Mouse (Mus musculus) hindbrain, embryonic 14.5 days (tissue): ENCODE results near the gene Pld1. TPM values are rescaled to one million over a fixed set of nuclear protein-coding genes. Genes with fewer than 3 reads are reported as not detected.
A peak's percentile ranks its signal among the peaks of the same experiment; 100 is the strongest.

ENCODE experiments used
- ATAC-seq: fragments of 200-750 bp; cut with Nextera tagmentation; 2 replicates; pipeline ENCODE4 v1.8.0; 2017; ENCODE audit warnings: moderate number of reproducible peaks, mild to moderate bottlenecking, moderate TSS enrichment, moderate library complexity; ENCODE audit not compliant: low FRiP score
- DNase-seq: peaks from one replicate; pipeline ENCODE4 v3.0.0-alpha.2; 2015; ENCODE audit warnings: low spot score
- H3K27ac ChIP-seq: fragments of 300-500 bp; sonication (generic); 2 replicates; pipeline ENCODE4 v1.5.1; 2014; ENCODE audit warnings: mild to moderate bottlenecking, moderate library complexity
- H3K27me3 ChIP-seq: fragments of 300-500 bp; sonication (generic); 2 replicates; pipeline ENCODE4 v1.6.1; 2014; ENCODE audit warnings: mild to moderate bottlenecking, low read length, mixed read lengths; ENCODE audit not compliant: control insufficient read depth, insufficient read depth
- H3K36me3 ChIP-seq: fragments of 300-500 bp; sonication (generic); replicated peaks from 2 replicates; pipeline ENCODE4 v1.6.1; 2014; ENCODE audit not compliant: control insufficient read depth, insufficient read depth
- H3K4me1 ChIP-seq: fragments of 300-500 bp; sonication (generic); replicated peaks from 2 replicates; pipeline ENCODE4 v1.6.1; 2014; ENCODE audit warnings: antibody characterized with exemption, low read length, mixed read lengths; ENCODE audit not compliant: control insufficient read depth, insufficient read depth
- H3K4me2 ChIP-seq: fragments of 300-500 bp; sonication (generic); replicated peaks from 2 replicates; pipeline ENCODE4 v1.6.1; 2014; ENCODE audit warnings: mild to moderate bottlenecking, moderate library complexity
- H3K4me3 ChIP-seq: fragments of 300-500 bp; sonication (generic); replicated peaks from 2 replicates; pipeline ENCODE4 v1.5.1; 2014; ENCODE audit warnings: mild to moderate bottlenecking, low read length
- H3K9ac ChIP-seq: fragments of 300-500 bp; sonication (generic); 2 replicates; pipeline ENCODE4 v1.6.1; 2014
- H3K9me3 ChIP-seq: fragments of 300-500 bp; sonication (generic); 2 replicates; pipeline ENCODE4 v1.6.1; 2016; ENCODE audit warnings: low read length; ENCODE audit not compliant: control insufficient read depth
- WGBS: fragments of 180-500 bp; shearing (Covaris S2); extraction: QIAGEN DNeasy Blood & Tissue Kit; methylation state at CpG from one replicate; pipeline ENCODE4 v1.1.7; 2014; 5-methylcytosine and 5-hydroxymethylcytosine counted together
- polyA plus RNA-seq: library from polyadenylated mRNA; unstranded; fragments of >200 nt; fragmentation: Nextera tagmentation; extraction: Ambion mirVana; gene quantifications from 2 replicates; pipeline ENCODE4 v1.2.1, GENCODE M21; 2014

Gene Pld1
- polyA plus RNA-seq, 1 experiment from 2014 or later: 6.7 TPM

- Histone ChIP-seq H3K4me2 (no peak overlapping the region), H3K36me3 (no peaks in the 10 kb centered on the region), H3K27me3 (no peaks in the 10 kb centered on the region), H3K9ac (no peak overlapping the region), H3K27ac (no peak overlapping the region), H3K4me1 (no peaks in the 10 kb centered on the region), H3K4me3 (no peak overlapping the region), H3K9me3 (no peaks in the 10 kb centered on the region)
- no peak for DNase-seq
- no peak for ATAC-seq
- WGBS: 77% methylated on average over 2 of the region's 2 CpGs
Measured at GRCm38 (mm10) chr3:28084281-28084680, 145.8 kb downstream of the Pld1 start.

GRCm38 (mm10) chr3:28091296-28091695 is 152.8 kb downstream of the Pld1 start:
- no peaks in the 10 kb centered on the region for H3K27me3 ChIP-seq
- no peaks in the 10 kb centered on the region for H3K36me3 ChIP-seq
- H3K4me3 ChIP-seq: no peak overlapping the region
- DNase-seq (no peak), ATAC-seq (no peak)
- no peaks in the 10 kb centered on the region for H3K4me1 ChIP-seq
- WGBS: 34% methylated on average over 1 of the region's 1 CpGs
- no peak overlapping the region for H3K9ac ChIP-seq
- H3K27ac ChIP-seq: no peak overlapping the region
- no peaks in the 10 kb centered on the region for H3K9me3 ChIP-seq
- no peak overlapping the region for H3K4me2 ChIP-seq

- H3K36me3 ChIP-seq: no peaks in the 10 kb centered on the region
- H3K4me3 ChIP-seq: no peak overlapping the region
- H3K27ac ChIP-seq: no peak overlapping the region
- DNase-seq (no peak), ATAC-seq (no peak)
- no peak overlapping the region for H3K4me2 ChIP-seq
- H3K4me1 ChIP-seq: no peaks in the 10 kb centered on the region
- H3K9ac ChIP-seq: no peak overlapping the region
- H3K27me3 ChIP-seq: no peaks in the 10 kb centered on the region
- whole genome bisulfite sequencing: 90% methylated on average over 2 of the region's 2 CpGs
- H3K9me3 ChIP-seq: no peaks in the 10 kb centered on the region
Measured at GRCm38 (mm10) chr3:28091741-28092140, 153.2 kb downstream of the Pld1 start.

DNA sequence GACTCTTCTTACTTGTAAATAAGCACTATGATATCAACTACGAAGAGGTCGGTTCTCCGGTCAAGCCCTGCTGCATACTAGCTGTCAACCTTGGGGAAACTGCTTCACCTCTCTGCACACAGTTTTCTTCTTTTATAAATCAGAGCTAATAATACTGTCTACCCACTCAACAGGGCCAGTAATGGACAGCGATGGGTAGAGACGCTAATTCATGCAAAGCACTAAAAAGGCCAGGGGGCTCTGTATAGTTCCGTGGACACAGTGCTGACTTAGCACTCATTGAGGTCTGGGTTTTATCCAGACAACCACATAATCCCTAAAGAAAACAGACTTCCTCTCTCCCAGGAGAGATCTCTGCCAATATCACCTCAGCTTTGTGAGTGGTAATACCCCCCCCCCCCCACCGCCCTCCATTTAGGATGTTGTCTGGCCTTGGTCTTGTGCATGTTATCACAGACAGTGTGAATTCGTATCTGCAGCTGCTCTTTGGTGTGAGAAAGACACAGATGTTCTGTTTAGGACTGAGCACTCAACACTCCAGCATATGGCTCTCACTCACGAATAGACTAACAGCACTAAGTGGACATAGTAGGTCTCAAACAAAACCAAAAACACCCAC is 155.3 kb downstream of the Pld1 start:
- H3K27me3 ChIP-seq: no peaks in the 10 kb centered on the region
- H3K9me3 ChIP-seq: no peaks in the 10 kb centered on the region
- no peak overlapping the region for H3K27ac ChIP-seq
- WGBS: 82% methylated on average over 9 of the region's 9 CpGs
- DNase-seq: no peak
- no peaks in the 10 kb centered on the region for H3K4me1 ChIP-seq
- no peak overlapping the region for H3K9ac ChIP-seq
- no peak overlapping the region for H3K4me2 ChIP-seq
- H3K36me3 ChIP-seq: no peaks in the 10 kb centered on the region
- no peak for ATAC-seq
- no peak overlapping the region for H3K4me3 ChIP-seq

DNA sequence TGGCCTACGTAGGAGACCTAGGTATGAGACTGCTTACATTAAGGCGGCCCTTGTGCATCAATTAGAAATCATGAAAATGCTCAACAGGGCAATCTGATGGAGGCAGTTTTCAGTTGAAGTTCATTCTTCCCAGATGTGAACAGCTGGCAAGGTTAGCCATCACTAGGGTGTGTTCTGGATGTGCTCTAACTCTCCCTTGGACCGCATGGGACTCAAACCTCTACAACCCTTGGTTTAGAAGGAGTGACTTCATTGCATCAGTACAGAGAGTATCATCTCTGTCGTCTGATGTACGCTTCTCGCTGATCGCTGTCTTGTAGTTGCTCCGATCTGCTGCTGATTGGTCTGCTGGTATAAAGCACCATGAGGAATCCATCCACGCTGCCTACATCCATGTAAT is 157.0 kb downstream of the Pld1 start:
- 99% methylated on average over 9 of the region's 9 CpGs for WGBS
- no peak overlapping the region for H3K27ac ChIP-seq
- H3K36me3 ChIP-seq: no peaks in the 10 kb centered on the region
- no peak for ATAC-seq
- no peak overlapping the region for H3K4me3 ChIP-seq
- no peak overlapping the region for H3K9ac ChIP-seq
- no peaks in the 10 kb centered on the region for H3K9me3 ChIP-seq
- DNase-seq: no peak
- H3K4me2 ChIP-seq: no peak overlapping the region
- H3K27me3 ChIP-seq: no peaks in the 10 kb centered on the region
- H3K4me1 ChIP-seq: no peaks in the 10 kb centered on the region

- H3K4me1 ChIP-seq: no peaks in the 10 kb centered on the region
- no peaks in the 10 kb centered on the region for H3K36me3 ChIP-seq
- no peak overlapping the region for H3K4me2 ChIP-seq
- ATAC-seq: no peak
- no peaks in the 10 kb centered on the region for H3K27me3 ChIP-seq
- no peak overlapping the region for H3K27ac ChIP-seq
- 92% methylated on average over 8 of the region's 9 CpGs for WGBS
- no peak for DNase-seq
- no peak overlapping the region for H3K9ac ChIP-seq
- no peaks in the 10 kb centered on the region for H3K9me3 ChIP-seq
- H3K4me3 ChIP-seq: no peak overlapping the region
Measured at GRCm38 (mm10) chr3:28099175-28099574, 160.7 kb downstream of the Pld1 start.

GRCm38 (mm10) chr3:28104992-28105391 is 166.5 kb downstream of the Pld1 start:
- H3K9ac ChIP-seq: no peak overlapping the region

DNA sequence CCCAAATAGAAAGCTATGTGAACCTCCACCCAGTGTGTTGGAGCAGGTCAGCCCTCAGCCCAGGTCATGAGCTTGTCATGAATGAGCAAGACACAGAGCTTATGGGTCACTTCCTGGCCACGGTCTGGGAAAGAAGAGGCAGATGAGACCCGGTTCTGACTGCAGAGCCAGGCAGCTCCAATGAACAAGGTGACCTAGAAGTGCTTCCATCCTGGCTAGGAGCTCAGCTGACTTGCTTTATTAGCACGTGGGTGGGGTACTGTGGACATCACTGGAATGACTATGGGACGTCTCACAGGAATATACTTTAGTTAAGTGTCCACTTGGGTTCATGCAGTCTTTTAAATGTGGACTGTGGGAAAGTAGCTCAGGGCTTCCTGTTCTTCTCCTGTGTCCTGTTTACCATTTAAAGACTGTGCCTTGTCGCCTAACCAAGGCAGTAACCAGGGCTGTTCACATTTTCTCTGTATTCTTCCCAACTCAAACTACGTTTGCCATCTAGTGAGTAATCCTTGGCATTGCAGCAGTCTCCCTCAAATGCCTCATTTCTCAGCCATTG is 169.0 kb downstream of the Pld1 start:
- Histone ChIP-seq H3K9ac (no peak overlapping the region), H3K27ac (no peak overlapping the region), H3K4me3 (no peak overlapping the region), H3K36me3 (no peaks in the 10 kb centered on the region), H3K4me1 (no peaks in the 10 kb centered on the region), H3K4me2 (no peak overlapping the region), H3K9me3 (no peaks in the 10 kb centered on the region), H3K27me3 (no peaks in the 10 kb centered on the region)
- 53% methylated on average over 6 of the region's 6 CpGs for WGBS
- peak; percentile 84 for ATAC-seq
- DNase-seq: peak; percentile 82

More at GRCm38 (mm10) chr3:28104992-28105391, 166.5 kb downstream of the Pld1 start:
- H3K36me3 ChIP-seq: no peaks in the 10 kb centered on the region
- H3K4me3 ChIP-seq: no peak overlapping the region
- no peaks in the 10 kb centered on the region for H3K9me3 ChIP-seq
- no peak overlapping the region for H3K4me2 ChIP-seq
- no peaks in the 10 kb centered on the region for H3K4me1 ChIP-seq
- no peak for ATAC-seq
- H3K27ac ChIP-seq: no peak overlapping the region
- 100% methylated on average over 1 of the region's 1 CpGs for WGBS
- H3K27me3 ChIP-seq: no peaks in the 10 kb centered on the region
- DNase-seq: no peak

DNA sequence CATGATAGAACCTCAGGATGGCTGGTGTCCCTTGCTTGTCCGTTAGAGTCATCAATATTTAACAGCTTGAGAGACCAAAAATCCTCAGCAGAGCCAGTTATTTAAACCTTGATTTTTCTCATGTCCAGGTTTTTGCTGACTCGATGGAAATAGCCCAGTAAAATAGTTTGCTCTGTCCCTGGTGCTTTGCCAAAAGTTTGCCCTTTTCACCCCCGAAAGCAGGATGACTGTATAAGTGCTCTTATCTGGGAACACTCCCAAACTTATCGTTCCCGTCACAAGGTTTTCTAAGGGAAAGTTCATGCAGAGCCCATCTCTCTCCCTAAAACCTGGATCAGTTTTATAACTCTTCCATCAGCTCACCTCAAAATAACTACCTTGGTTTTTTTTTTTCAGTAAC is 173.0 kb downstream of the Pld1 start:
- Histone ChIP-seq H3K27ac (no peak overlapping the region), H3K4me1 (no peaks in the 10 kb centered on the region), H3K9me3 (no peaks in the 10 kb centered on the region), H3K27me3 (no peaks in the 10 kb centered on the region), H3K4me2 (no peak overlapping the region), H3K36me3 (no peaks in the 10 kb centered on the region), H3K9ac (no peak overlapping the region), H3K4me3 (no peak overlapping the region)
- 86% methylated on average over 5 of the region's 5 CpGs for WGBS
- ATAC-seq (no peak), DNase-seq (no peak)

DNA sequence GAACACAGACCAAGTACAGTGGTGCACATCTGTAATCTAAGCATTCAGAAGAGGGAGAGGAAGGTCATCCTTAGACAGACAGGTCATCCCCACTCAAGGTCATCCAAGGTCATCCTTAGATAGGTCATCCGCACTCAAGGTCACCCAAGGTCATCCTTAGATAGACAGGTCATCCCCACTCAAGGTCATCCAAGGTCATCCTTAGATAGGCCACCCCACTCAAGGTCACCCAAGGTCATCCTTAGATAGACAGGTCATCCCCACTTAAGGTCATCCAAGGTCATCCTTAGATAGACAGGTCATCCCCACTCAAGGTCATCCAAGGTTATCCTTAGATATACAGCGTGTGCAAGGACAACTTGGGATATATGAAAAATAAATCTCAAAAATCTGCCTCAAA is 175.4 kb downstream of the Pld1 start:
- H3K4me1 ChIP-seq: no peaks in the 10 kb centered on the region
- DNase-seq: no peak
- H3K27me3 ChIP-seq: no peaks in the 10 kb centered on the region
- H3K36me3 ChIP-seq: no peaks in the 10 kb centered on the region
- no peak overlapping the region for H3K9ac ChIP-seq
- no peak overlapping the region for H3K27ac ChIP-seq
- no peak overlapping the region for H3K4me3 ChIP-seq
- no peaks in the 10 kb centered on the region for H3K9me3 ChIP-seq
- no peak overlapping the region for H3K4me2 ChIP-seq
- WGBS: 97% methylated on average over 2 of the region's 2 CpGs
- ATAC-seq: no peak
